ENCODE assay signal across 9 mouse cellular contexts in the genomic region with DNA sequence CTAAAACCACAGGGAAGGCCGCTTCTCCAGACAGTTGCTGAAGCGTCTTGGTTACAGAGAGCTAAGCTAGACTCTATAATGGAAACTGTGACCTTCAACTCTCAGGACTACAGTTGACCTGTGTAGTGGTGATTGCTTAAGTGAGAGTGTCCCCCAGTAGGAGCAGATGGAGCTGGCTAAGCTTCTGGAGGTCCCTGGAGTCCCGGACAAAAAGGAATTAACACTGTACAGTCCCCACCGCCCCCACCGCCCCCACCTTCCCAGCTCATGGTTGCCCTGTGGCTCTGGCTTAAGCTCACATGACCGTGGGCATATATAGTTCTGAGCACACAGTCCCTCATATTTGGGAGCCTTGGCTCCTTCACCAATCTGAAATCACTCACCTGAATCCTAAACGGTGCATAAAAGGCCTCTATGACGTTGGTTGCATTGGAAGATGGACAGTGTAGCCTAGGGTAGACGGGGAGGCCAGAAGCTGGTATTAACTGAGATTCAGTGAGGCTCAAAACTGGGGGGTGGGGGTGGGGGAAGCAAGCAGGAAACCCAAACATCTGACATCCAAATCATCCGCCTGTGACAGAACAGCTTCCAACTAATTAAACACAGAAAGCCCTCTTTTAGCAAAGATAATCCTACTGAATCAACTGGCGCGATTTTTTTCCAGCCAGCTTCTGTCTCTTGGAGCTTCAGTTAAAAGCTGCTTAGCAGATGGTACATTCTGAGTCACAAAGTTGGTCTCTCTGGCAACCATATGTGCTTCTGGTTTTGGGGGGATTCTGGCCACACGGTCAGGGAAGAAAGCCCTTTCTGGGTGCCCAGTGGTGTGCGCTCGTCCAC. TPM values are rescaled to one million over a fixed set of nuclear protein-coding genes. Genes with fewer than 3 reads are reported as not detected.
A peak's percentile ranks its signal among the peaks of the same experiment; 100 is the strongest.
DNase-seq lines count a peak whose midpoint lies in the region; ATAC-seq and TF ChIP-seq lines count a peak whose summit lies in the region.
"Had no signal": no experiment of that assay in that cellular context is flagged by ENCODE, and none has a peak within 500 bp of the region (broad histone marks: within the 10 kb centered on the region; RNA-seq: fewer than 3 reads in every experiment).

No protein-coding gene starts in this region.

- peak; percentile 62 for DNase-seq in brain, embryonic 18.5 days (ENCODE audit: low read depth, low spot score)
- peak; percentile 25 to 27 for DNase-seq in left cerebral cortex, adult 2 months (ENCODE audit: extremely low spot score in 1 of 2, low spot score in 2 of 2)
- peak; percentile 66 for DNase-seq in right cerebral cortex, adult 18-20 months
- DNase-seq in lung, postnatal 14 days, result no peak
- DNase-seq in adrenal gland, adult 8-10 months, result no peak
- no peak for DNase-seq in lung, postnatal 36 days
- DNase-seq: kidney, postnatal 36 days had no signal

- H3K4me2 ChIP-seq in forebrain, embryonic 16.5 days (ENCODE audit: low read length), result no peak overlapping the region
- H3K4me2 ChIP-seq: neural tube, embryonic 12.5 days had no signal

- 55% methylated on average over 15 of the region's 15 CpGs for WGBS in forebrain, embryonic 16.5 days

- H3K4me1 ChIP-seq in forebrain, embryonic 16.5 days (replicated peaks; ENCODE audit: control insufficient read depth, insufficient read depth, low read length), result peaks cover 20% of the 10 kb centered on the region
- H3K4me1 ChIP-seq: neural tube, embryonic 12.5 days had no signal

- H3K27ac ChIP-seq in forebrain, embryonic 16.5 days (ENCODE audit: low read length), result peak overlapping the region; percentile 89
- peak overlapping the region; percentile 74 for H3K27ac ChIP-seq in left cerebral cortex, adult 2 months
- H3K27ac ChIP-seq: neural tube, embryonic 12.5 days had no signal

- intact Hi-C loops in left cerebral cortex, adult 2 months (cut with DNase I), result loop anchor here (5.0 kb wide), 1 partner anchor 145 kb away; no protein-coding TSS in a partner anchor

- H3K4me3 ChIP-seq in forebrain, embryonic 16.5 days (replicated peaks; ENCODE audit: low read length), result no peak overlapping the region
- H3K4me3 ChIP-seq in left cerebral cortex, adult 2 months, result no peak overlapping the region
- H3K4me3 ChIP-seq: neural tube, embryonic 12.5 days had no signal

- no peaks in the 10 kb centered on the region for H3K9me3 ChIP-seq in forebrain, embryonic 16.5 days (ENCODE audit: control insufficient read depth, low read length)
- H3K9me3 ChIP-seq: neural tube, embryonic 12.5 days had no signal

- peak; percentile 75 for ATAC-seq in forebrain, embryonic 16.5 days

- no peak overlapping the region for H3K9ac ChIP-seq in forebrain, embryonic 16.5 days (replicated peaks; ENCODE audit: low read depth, low read length)
- H3K9ac ChIP-seq: neural tube, embryonic 12.5 days had no signal

- no peaks in the 10 kb centered on the region for H3K27me3 ChIP-seq in forebrain, embryonic 16.5 days (replicated peaks; ENCODE audit: control insufficient read depth, insufficient read depth, low read length)
- H3K27me3 ChIP-seq: neural tube, embryonic 12.5 days had no signal

- H3K36me3 ChIP-seq in forebrain, embryonic 16.5 days (ENCODE audit: control insufficient read depth, insufficient read depth), result no peaks in the 10 kb centered on the region
- H3K36me3 ChIP-seq: neural tube, embryonic 12.5 days had no signal

- TF ChIP-seq CTCF in left cerebral cortex, adult 2 months (IDR thresholded peaks at IDR 0.05), result no peak

RNA-seq across cellular contexts. Expression of a gene that starts 26.1 kb away (rescaled TPM):
- 0.33 and 0.50 TPM in 2 replicates for polyA plus RNA-seq in forebrain, embryonic 16.5 days (2015; fragmentation: Nextera tagmentation; extraction: Ambion mirVana)
- total RNA-seq in left cerebral cortex, adult 2 months (2021), result 1 to 10 TPM; 2.1 to 2.2 TPM
- 10 to 100 TPM; 11.3 to 15.3 (median 13.3) TPM for total RNA-seq in adrenal gland, adult 8-10 months (2022)

Comparison
In these comparisons a context has a peak if more than half of its experiments do, and no peak if none do; other contexts are left out.
1. DNase-seq: peak in brain, embryonic 18.5 days (single experiment), left cerebral cortex, adult 2 months (2 of 2) and right cerebral cortex, adult 18-20 months (single experiment); none in lung, postnatal 14 days (single experiment), adrenal gland, adult 8-10 months (single experiment) and lung, postnatal 36 days (single experiment).